Mouse (Mus musculus) limb, embryonic 14.5 days (tissue): ENCODE measurements around the gene Gm609. TPM values are rescaled to one million over a fixed set of nuclear protein-coding genes. Genes with fewer than 3 reads are reported as not detected.

ENCODE experiments used
- ATAC-seq: fragments of 200-750 bp; cut with Nextera tagmentation; 2 replicates; pipeline ENCODE4 v1.8.0; 2017; ENCODE audit warnings: low read depth, moderate number of reproducible peaks, moderate TSS enrichment; ENCODE audit not compliant: low FRiP score
- DNase-seq: peaks from one replicate; pipeline ENCODE4 v3.0.0-alpha.2; 2015; ENCODE audit warnings: low spot score
- H3K27ac ChIP-seq: fragments of 300-500 bp; sonication (generic); replicated peaks from 2 replicates; pipeline ENCODE4 v1.5.1; 2014; ENCODE audit warnings: low read depth, mild to moderate bottlenecking, low read length, moderate library complexity, mixed read lengths
- H3K27me3 ChIP-seq: fragments of 300-500 bp; sonication (generic); 2 replicates; pipeline ENCODE4 v1.6.1; 2014; ENCODE audit warnings: low read length, mixed read lengths; ENCODE audit not compliant: control insufficient read depth, insufficient read depth
- H3K36me3 ChIP-seq: fragments of 300-500 bp; sonication (generic); 2 replicates; pipeline ENCODE4 v1.6.1; 2014; ENCODE audit warnings: mild to moderate bottlenecking, low read length, moderate library complexity, mixed read lengths; ENCODE audit not compliant: control insufficient read depth, insufficient read depth
- H3K4me1 ChIP-seq: fragments of 300-500 bp; sonication (generic); 2 replicates; pipeline ENCODE4 v1.6.1; 2014; ENCODE audit warnings: antibody characterized with exemption, low read length, mixed read lengths; ENCODE audit not compliant: control insufficient read depth, insufficient read depth
- H3K4me2 ChIP-seq: fragments of 300-500 bp; sonication (generic); replicated peaks from 2 replicates; pipeline ENCODE4 v1.6.1; 2014; ENCODE audit warnings: low read depth, mild to moderate bottlenecking, low read length, moderate library complexity; ENCODE audit not compliant: severe bottlenecking
- H3K4me3 ChIP-seq: fragments of 300-500 bp; sonication (generic); replicated peaks from 2 replicates; pipeline ENCODE4 v1.5.1; 2014; ENCODE audit warnings: low read length
- H3K9ac ChIP-seq: fragments of 300-500 bp; sonication (generic); 2 replicates; pipeline ENCODE4 v1.6.1; 2014; ENCODE audit warnings: mild to moderate bottlenecking, low read depth, low read length, moderate library complexity; ENCODE audit not compliant: severe bottlenecking
- H3K9me3 ChIP-seq: fragments of 300-500 bp; sonication (generic); 2 replicates; pipeline ENCODE4 v1.6.1; 2016; ENCODE audit warnings: low read length; ENCODE audit not compliant: control insufficient read depth
- POLR2A ChIP-seq: fragments of 200-500 bp; IDR thresholded peaks from 2 replicates; pipeline ENCODE4 v1.8.0; 2012; ENCODE audit warnings: inconsistent platforms, mild to moderate bottlenecking, moderate library complexity, borderline replicate concordance; ENCODE audit not compliant: insufficient read depth, insufficient read length; ENCODE audit errors: extremely low read depth
- WGBS: fragments of 180-500 bp; shearing (Covaris S2); extraction: QIAGEN DNeasy Blood & Tissue Kit; methylation state at CpG from one replicate; pipeline ENCODE4 v1.1.7; 2014; 5-methylcytosine and 5-hydroxymethylcytosine counted together
- polyA plus RNA-seq, 2 experiments: library from polyadenylated mRNA; depleted of rRNA in 1 of 2; stranded (reverse) in 1 of 2; unstranded in 1 of 2; fragments of >200 nt; fragmentation: Nextera tagmentation in 1 of 2; extraction: Ambion mirVana in 1 of 2; gene quantifications; 2 replicates each; pipeline versions ENCODE4 v1.2.1 to v1.2.3; 2012 to 2014

Gm609 gene
- polyA plus RNA-seq, 2 experiments, result not detected

DNA sequence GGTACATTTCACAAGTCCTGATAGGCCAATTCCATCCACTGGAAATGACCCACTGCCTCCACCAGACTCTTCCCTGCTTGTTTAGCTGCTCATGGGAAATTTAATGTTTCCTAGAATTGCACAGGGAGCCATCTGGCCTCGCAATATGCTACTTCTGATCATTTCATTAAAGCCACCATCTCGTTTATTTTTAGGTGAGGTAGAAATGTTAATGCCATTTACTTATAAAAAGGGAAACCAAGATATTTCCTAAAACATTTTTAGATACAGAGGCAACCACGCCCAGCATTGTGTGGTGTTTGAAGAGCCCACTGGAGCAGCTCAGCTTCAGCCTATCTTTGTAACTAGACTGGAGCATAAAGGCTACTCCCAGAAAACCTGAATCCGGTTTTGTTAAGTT is 116.5 kb downstream of the Gm609 start:
- Histone ChIP-seq H3K4me3 (no peak overlapping the region), H3K9me3 (no peaks in the 10 kb centered on the region), H3K4me1 (no peaks in the 10 kb centered on the region), H3K27ac (no peak overlapping the region), H3K27me3 (no peaks in the 10 kb centered on the region), H3K9ac (no peak overlapping the region), H3K36me3 (no peaks in the 10 kb centered on the region), H3K4me2 (no peak overlapping the region)
- DNase-seq, result no peak
- 66% methylated on average over 4 of the region's 4 CpGs for WGBS
- no peak for TF ChIP-seq POLR2A
- no peak for ATAC-seq

DNA sequence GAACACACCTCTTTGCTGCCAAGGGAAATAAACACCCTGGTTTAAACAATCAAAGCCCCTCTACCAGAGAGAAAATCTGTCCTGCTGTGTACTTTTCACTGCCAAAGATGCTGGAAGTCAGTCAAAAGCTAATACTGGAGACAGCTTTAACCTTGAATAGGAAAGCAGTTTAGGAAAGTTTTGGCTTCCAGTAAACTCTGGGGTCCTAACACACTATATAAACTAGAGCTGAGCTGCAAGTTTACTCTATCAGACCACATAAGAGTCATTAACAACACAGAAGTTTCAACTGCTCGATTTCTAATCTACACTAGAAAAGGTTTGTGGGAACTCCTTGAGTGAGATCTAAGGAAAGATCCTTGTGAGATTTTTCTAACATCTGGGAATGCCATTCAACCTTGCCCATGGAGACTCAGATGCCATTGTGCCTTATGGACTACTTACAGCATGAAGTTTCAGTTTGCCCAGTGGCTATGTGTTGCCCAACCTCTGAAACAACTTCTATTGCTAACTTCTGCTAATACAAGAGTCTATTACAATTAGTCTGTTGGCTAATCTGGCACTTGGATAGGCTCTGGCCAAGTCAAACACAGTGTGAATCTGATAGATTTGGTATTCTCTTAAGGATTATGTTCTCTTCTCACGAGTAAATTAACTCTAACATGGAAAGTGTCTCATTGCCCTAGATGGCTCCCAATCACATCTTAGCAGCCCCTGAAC is 117.1 kb downstream of the Gm609 start:
- Histone ChIP-seq H3K27me3 (no peaks in the 10 kb centered on the region), H3K36me3 (no peaks in the 10 kb centered on the region), H3K4me3 (no peak overlapping the region), H3K4me2 (no peak overlapping the region), H3K9me3 (no peaks in the 10 kb centered on the region), H3K4me1 (no peaks in the 10 kb centered on the region), H3K27ac (no peak overlapping the region), H3K9ac (no peak overlapping the region)
- DNase-seq (no peak), ATAC-seq (no peak)
- no peak for TF ChIP-seq POLR2A
- WGBS, result 63% methylated on average over 2 of the region's 2 CpGs

GRCm38 (mm10) chr16:45374074-45374473 is 118.7 kb downstream of the Gm609 start:
- H3K36me3 ChIP-seq, result no peaks in the 10 kb centered on the region
- no peak for DNase-seq
- H3K27me3 ChIP-seq, result no peaks in the 10 kb centered on the region
- H3K9ac ChIP-seq, result no peak overlapping the region
- no peak for ATAC-seq
- H3K4me1 ChIP-seq, result no peaks in the 10 kb centered on the region
- TF ChIP-seq POLR2A, result no peak
- H3K9me3 ChIP-seq, result no peaks in the 10 kb centered on the region
- no peak overlapping the region for H3K4me2 ChIP-seq
- no peak overlapping the region for H3K4me3 ChIP-seq
- H3K27ac ChIP-seq, result no peak overlapping the region
- 82% methylated on average over 2 of the region's 2 CpGs for WGBS

DNA sequence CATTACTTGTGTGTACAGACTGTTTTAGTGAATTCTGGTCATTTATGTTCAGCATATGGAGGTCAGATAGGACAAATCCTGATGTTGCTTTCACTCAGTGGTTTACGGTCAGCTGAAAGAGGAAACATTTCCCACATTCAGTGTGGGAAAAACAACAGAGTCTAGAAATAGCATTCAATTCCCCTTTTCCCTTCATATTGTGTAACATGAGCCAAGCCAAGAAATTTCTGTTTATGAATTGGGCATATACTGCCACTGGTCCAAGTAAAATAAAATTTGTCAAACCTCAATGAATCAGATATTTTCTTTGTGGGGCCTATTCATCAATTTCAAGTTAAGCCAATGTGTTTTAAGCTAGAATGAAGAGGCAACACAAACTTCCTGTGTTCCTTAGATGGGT is 121.7 kb downstream of the Gm609 start:
- TF ChIP-seq POLR2A, result no peak
- H3K27me3 ChIP-seq, result no peaks in the 10 kb centered on the region
- WGBS, result 69% methylated on average over 1 of the region's 1 CpGs
- ATAC-seq, result no peak
- DNase-seq, result no peak
- H3K36me3 ChIP-seq, result no peaks in the 10 kb centered on the region
- no peak overlapping the region for H3K4me2 ChIP-seq
- H3K9me3 ChIP-seq, result no peaks in the 10 kb centered on the region
- no peak overlapping the region for H3K9ac ChIP-seq
- H3K4me3 ChIP-seq, result no peak overlapping the region
- H3K27ac ChIP-seq, result no peak overlapping the region
- H3K4me1 ChIP-seq, result no peaks in the 10 kb centered on the region

- Histone ChIP-seq H3K27ac (no peak overlapping the region), H3K9ac (no peak overlapping the region), H3K36me3 (no peaks in the 10 kb centered on the region), H3K9me3 (no peaks in the 10 kb centered on the region), H3K4me2 (no peak overlapping the region), H3K4me1 (no peaks in the 10 kb centered on the region), H3K4me3 (no peak overlapping the region), H3K27me3 (no peaks in the 10 kb centered on the region)
- no peak for TF ChIP-seq POLR2A
- ATAC-seq, result no peak
- WGBS, result 73% methylated on average over 4 of the region's 4 CpGs
- DNase-seq, result no peak
Observed at GRCm38 (mm10) chr16:45369285-45369965, 123.3 kb downstream of the Gm609 start.
